Mouse (Mus musculus) lung, adult 2 months (tissue): ENCODE data around the gene Foxk2.

Experiments used
- CTCF ChIP-seq: fragments of 200-500 bp; IDR thresholded peaks from 2 replicates; pipeline ENCODE4 v1.5.1; 2011; ENCODE audit warnings: mild to moderate bottlenecking, low read length, control low read depth; ENCODE audit not compliant: insufficient read depth
- POLR2A ChIP-seq: fragments of 200-500 bp; IDR thresholded peaks from 2 replicates; pipeline ENCODE4 v1.6.1; 2011; ENCODE audit warnings: low read depth, mild to moderate bottlenecking, control low read depth, low read length, borderline replicate concordance; ENCODE audit errors: extremely low read depth

GRCm38 (mm10) chr11:121231191-121231590 is 28.6 kb upstream of the Foxk2 start:
- TF ChIP-seq CTCF: no peak
- no peak for TF ChIP-seq POLR2A
